Mouse (Mus musculus): ENCODE results near the gene Capzb. TPM values are rescaled to one million over a fixed set of nuclear protein-coding genes. Genes with fewer than 3 reads are reported as not detected.

Capzb gene
- polyA plus RNA-seq, 1 experiment from 2014 or later = 301 TPM

DNA sequence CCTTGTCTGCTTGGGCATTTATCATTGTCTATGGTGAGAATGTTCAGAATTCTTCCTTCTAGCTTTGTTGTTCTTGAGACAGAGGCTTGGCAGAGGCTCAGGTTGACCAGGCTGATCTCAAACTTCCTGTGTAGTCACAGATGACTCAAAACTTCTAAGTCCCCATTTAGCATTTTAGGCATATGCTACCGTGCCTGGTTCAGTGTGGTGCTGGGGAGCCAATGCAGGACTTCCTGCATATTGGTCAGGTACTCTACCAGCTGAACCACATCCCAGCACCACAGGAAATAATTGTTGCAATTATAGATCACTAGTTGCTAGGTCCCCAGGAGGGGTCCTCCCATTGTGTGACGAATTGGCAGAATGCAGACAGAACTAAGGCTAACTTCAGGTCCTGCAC, 10.7 kb downstream of the Capzb start:
- no peak for ATAC-seq (ENCODE audit: insufficient number of reproducible peaks, insufficient read depth, low FRiP score, low read depth)
- H3K9me3 ChIP-seq (ENCODE audit: control insufficient read depth, low read length) = no peaks in the 10 kb centered on the region
- H3K4me2 ChIP-seq (ENCODE audit: low read length) = no peak overlapping the region
- H3K4me1 ChIP-seq (ENCODE audit: control insufficient read depth in 2 of 2, insufficient read depth in 2 of 2, low read length in 2 of 2) = peaks cover 30 to 76% of the 10 kb centered on the region in 2 experiments
- no peaks in the 10 kb centered on the region for H3K27me3 ChIP-seq (ENCODE audit: control insufficient read depth, insufficient read depth, low read length)
- H3K4me3 ChIP-seq (ENCODE audit: control insufficient read depth in 1 of 2, insufficient read depth in 1 of 2, low read depth in 1 of 2, low read length in 2 of 2) = no peak overlapping the region
- no peak overlapping the region for H3K27ac ChIP-seq (replicated peaks in 1 of 2; ENCODE audit: control insufficient read depth in 1 of 2, insufficient read depth in 1 of 2, low read depth in 2 of 2, low read length in 2 of 2)
- 59% methylated on average over 2 of the region's 2 CpGs for WGBS
- H3K36me3 ChIP-seq (ENCODE audit: control insufficient read depth, insufficient read depth, low read length) = peaks cover 28% of the 10 kb centered on the region
- no peak overlapping the region for H3K9ac ChIP-seq (ENCODE audit: low read length)

DNA sequence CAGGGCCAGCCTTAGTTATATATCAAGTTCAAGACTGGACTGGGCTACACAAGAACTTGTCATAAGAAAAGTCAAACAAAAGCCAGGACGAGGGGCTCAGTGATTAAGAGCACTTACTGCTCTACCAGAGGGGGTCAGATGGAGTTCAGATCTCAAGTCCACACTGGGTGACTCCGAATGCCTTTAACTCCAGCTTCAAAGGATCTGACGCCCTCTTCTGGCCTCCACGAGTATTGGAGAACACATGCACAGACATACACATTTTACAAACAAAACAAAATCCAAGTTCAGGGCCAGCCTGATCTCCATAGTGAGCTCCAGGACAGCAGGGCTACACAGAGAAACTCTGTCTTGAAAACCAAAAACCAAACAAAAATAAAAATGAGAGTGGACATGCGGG, 13.1 kb downstream of the Capzb start:
- Histone ChIP-seq H3K9ac (ENCODE audit: low read length) (no peak overlapping the region), H3K9me3 (ENCODE audit: control insufficient read depth, low read length) (no peaks in the 10 kb centered on the region), H3K27ac (replicated peaks in 1 of 2; ENCODE audit: control insufficient read depth in 1 of 2, insufficient read depth in 1 of 2, low read depth in 2 of 2, low read length in 2 of 2) (no peak overlapping the region), H3K27me3 (ENCODE audit: control insufficient read depth, insufficient read depth, low read length) (no peaks in the 10 kb centered on the region), H3K4me2 (ENCODE audit: low read length) (no peak overlapping the region), H3K36me3 (ENCODE audit: control insufficient read depth, insufficient read depth, low read length) (0 out of 2 replicates have a peak, but pooled peaks cover 8% of the 10 kb centered on the region), H3K4me1 (ENCODE audit: control insufficient read depth in 2 of 2, insufficient read depth in 2 of 2, low read length in 2 of 2) (peaks cover 42 to 76% of the 10 kb centered on the region in 2 experiments), H3K4me3 (ENCODE audit: control insufficient read depth in 1 of 2, insufficient read depth in 1 of 2, low read depth in 1 of 2, low read length in 2 of 2) (no peak overlapping the region)
- 42% methylated on average over 5 of the region's 5 CpGs for WGBS
- ATAC-seq (ENCODE audit: insufficient number of reproducible peaks, insufficient read depth, low FRiP score, low read depth) = no peak

DNA sequence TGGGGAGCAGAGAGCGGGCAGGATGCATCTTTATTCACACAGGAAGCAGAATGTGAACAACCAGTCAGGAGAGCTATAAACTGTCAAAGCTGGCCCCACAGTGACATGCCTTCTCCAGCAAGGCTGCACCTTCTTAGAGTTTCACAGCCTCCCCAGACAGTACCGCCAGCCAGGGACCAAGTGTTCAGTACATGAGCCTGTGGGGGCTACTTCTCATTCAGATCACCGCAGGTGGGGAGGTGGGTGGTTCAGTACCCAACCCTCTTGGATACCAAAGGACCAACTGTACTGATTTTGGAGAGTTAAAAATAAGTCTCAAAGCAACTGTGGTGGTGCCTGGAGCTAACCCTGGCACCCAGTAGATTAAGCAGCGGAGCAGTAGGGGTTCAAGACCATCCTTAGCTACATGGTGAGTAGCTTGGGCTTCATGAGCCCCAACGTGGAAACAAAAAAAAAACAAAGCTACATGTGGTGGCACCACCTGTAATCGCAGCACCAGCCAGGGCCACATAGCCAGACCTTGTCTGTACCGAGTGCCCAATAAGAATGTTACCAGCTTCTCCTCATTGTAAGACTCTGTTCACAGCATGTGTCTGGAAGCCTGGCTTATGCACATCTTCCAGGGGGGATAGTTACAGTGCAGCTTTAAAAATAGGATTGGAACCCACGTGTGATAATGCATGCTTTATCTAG, 13.8 kb downstream of the Capzb start:
- Histone ChIP-seq H3K9ac (ENCODE audit: low read length) (no peak overlapping the region), H3K4me1 (ENCODE audit: control insufficient read depth in 2 of 2, insufficient read depth in 2 of 2, low read length in 2 of 2) (peaks cover 42 to 74% of the 10 kb centered on the region in 2 experiments), H3K27me3 (ENCODE audit: control insufficient read depth, insufficient read depth, low read length) (no peaks in the 10 kb centered on the region), H3K4me2 (ENCODE audit: low read length) (no peak overlapping the region), H3K9me3 (ENCODE audit: control insufficient read depth, low read length) (no peaks in the 10 kb centered on the region), H3K36me3 (ENCODE audit: control insufficient read depth, insufficient read depth, low read length) (0 out of 2 replicates have a peak, but pooled peaks cover 8% of the 10 kb centered on the region), H3K27ac (replicated peaks in 1 of 2; ENCODE audit: control insufficient read depth in 1 of 2, insufficient read depth in 1 of 2, low read depth in 2 of 2, low read length in 2 of 2) (no peak overlapping the region), H3K4me3 (ENCODE audit: control insufficient read depth in 1 of 2, insufficient read depth in 1 of 2, low read depth in 1 of 2, low read length in 2 of 2) (no peak overlapping the region)
- WGBS = 74% methylated on average over 8 of the region's 8 CpGs
- ATAC-seq (ENCODE audit: insufficient number of reproducible peaks, insufficient read depth, low FRiP score, low read depth) = no peak

DNA sequence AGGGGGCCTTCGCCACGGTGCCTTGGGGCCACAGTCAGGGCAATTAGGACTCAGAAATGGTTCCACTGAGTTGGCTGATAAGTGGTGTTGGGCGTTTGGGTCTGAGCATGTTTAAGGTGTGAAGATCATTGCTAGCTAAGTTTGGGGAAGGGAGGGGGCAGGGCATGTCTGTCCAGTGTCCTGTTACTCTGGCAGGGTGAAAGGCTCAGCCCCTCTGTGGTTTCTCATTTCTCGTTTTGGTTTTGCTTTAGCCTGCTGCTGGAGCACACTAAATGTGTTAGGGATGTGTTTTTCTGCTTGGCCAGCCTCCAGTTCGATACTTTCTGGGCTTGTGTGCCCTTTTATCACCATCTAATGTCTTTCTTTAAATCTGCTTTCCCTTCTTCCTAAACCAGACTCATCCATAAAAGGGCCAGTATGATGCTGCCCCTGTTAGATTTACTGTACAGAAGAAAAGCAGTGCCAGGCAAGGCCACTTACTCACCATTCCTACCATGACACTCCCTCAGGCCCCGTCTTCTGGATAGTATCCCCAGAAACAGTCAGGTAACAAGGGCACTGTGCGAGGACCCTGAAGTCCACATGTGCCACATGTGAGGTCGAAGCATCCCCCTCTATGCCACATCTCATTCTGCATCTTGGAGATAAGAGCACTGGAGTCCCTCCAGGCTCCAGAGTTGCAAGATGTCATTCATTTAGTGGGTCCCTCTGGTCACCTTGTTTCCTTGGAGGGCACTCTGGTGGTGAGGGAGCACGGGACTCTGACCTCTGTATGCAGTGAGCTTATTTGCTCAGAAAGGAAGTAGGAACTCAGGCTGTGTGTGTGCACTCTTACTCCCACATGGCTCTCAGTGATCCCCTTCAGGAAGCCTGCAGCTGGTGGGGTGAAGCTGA, 15.8 kb downstream of the Capzb start:
- Histone ChIP-seq H3K4me2 (ENCODE audit: low read length) (peak overlapping the region; percentile 1; the same call in 1 of the 2 replicates), H3K36me3 (ENCODE audit: control insufficient read depth, insufficient read depth, low read length) (0 out of 2 replicates have a peak, but pooled peaks cover 8% of the 10 kb centered on the region), H3K4me1 (ENCODE audit: control insufficient read depth in 2 of 2, insufficient read depth in 2 of 2, low read length in 2 of 2) (peaks cover 44 to 77% of the 10 kb centered on the region in 2 experiments), H3K27me3 (ENCODE audit: control insufficient read depth, insufficient read depth, low read length) (no peaks in the 10 kb centered on the region), H3K9me3 (ENCODE audit: control insufficient read depth, low read length) (no peaks in the 10 kb centered on the region), H3K9ac (ENCODE audit: low read length) (peak overlapping the region; percentile 25; the same call in 1 of the 2 replicates), H3K27ac (replicated peaks in 1 of 2; ENCODE audit: control insufficient read depth in 1 of 2, insufficient read depth in 1 of 2, low read depth in 2 of 2, low read length in 2 of 2) (peak overlapping the region; percentile 17 to 43; a peak in 3 of 4 replicates), H3K4me3 (ENCODE audit: control insufficient read depth in 1 of 2, insufficient read depth in 1 of 2, low read depth in 1 of 2, low read length in 2 of 2) (no peak overlapping the region)
- ATAC-seq (ENCODE audit: insufficient number of reproducible peaks, insufficient read depth, low FRiP score, low read depth) = no peak
- WGBS = 44% methylated on average over 9 of the region's 9 CpGs

DNA sequence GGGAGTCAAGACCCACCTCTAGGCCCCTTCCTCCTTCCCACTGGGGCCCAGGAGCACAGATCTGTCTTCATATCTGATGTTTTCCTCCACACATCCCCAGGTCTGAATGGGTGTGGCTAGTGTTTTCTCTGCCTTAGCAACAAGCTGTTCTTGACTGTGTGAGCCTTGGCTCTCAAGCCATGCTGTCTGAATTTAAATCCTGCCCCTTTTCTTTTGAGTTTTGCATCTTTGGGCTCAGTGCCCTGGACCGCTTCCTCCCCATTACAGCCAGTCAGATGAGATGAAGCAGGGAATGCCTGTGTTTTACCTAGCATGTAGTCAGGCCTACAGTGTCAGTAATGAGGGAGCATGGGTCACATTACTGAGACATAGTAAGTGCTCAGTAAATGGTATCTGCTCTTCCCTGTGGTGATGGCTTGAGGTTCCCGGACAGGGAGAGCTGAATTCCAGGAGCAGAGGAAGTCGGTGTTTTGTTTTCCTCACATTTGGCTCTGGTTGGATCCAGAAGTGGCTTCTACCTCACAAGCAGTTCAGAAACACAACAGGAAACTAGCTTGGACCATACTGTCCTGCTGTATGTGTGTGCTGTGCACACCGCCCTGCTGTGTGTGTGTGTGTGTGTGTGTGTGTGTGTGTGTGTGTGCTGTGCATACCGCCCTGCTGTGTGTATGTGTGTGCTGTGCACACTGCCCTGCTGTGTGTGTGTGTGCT, 16.6 kb downstream of the Capzb start:
- no peak for ATAC-seq (ENCODE audit: insufficient number of reproducible peaks, insufficient read depth, low FRiP score, low read depth)
- Histone ChIP-seq H3K36me3 (ENCODE audit: control insufficient read depth, insufficient read depth, low read length) (peaks cover 9% of the 10 kb centered on the region; the same call in 1 of the 2 replicates), H3K27ac (replicated peaks in 1 of 2; ENCODE audit: control insufficient read depth in 1 of 2, insufficient read depth in 1 of 2, low read depth in 2 of 2, low read length in 2 of 2) (peak overlapping the region in 1 of 2 experiments; percentile 43; a peak in 3 of 4 replicates), H3K27me3 (ENCODE audit: control insufficient read depth, insufficient read depth, low read length) (no peaks in the 10 kb centered on the region), H3K9ac (ENCODE audit: low read length) (0 out of 2 replicates have a peak overlapping the region, but pooled peaks have one; percentile 25), H3K4me2 (ENCODE audit: low read length) (no peak overlapping the region), H3K4me1 (ENCODE audit: control insufficient read depth in 2 of 2, insufficient read depth in 2 of 2, low read length in 2 of 2) (peaks cover 46 to 77% of the 10 kb centered on the region in 2 experiments), H3K4me3 (ENCODE audit: control insufficient read depth in 1 of 2, insufficient read depth in 1 of 2, low read depth in 1 of 2, low read length in 2 of 2) (no peak overlapping the region), H3K9me3 (ENCODE audit: control insufficient read depth, low read length) (no peaks in the 10 kb centered on the region)
- 68% methylated on average over 5 of the region's 5 CpGs for WGBS

DNA sequence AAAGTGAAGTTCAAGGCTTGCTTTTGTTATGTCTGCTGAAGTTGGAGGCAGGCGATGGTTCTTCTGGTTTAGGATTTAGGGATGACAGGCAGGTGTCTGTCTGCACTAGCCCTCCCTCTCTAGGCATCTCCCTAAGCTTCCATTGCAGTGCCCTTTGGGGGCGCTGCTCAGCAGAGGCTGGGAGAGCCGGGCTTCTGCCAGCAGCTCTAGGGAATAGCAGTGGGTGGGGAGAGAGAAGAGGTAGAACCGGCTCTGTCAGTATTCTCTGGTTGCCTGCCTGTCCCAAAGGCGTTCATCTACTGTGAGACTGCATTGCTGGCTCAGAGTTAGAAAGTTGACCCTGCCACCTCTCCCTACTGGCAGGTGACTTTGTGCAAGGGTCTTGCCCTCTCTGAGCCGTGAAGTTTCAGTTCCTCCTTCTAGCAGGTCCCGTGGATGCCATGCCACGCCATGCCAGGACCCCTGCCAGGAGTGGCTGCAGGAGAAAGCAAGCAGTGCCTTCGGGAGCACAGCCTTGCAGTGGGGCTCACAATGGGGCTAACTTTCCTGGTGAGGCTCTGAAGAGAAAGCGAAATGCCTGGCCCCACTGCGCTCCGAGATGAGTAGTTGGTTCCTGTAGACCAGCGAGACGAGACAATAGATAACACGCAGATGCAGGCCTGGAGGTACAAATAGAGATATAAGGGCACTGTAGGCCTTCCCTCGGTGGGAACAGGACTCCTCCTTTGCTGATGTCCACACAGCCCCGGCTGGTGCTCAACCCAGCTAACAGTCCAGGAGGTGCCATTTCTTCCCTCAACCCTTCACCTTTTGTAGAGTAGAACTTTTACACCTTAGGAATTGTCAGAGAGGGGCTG, 19.5 kb downstream of the Capzb start:
- 0 out of 2 replicates have a peak overlapping the region, but pooled peaks have one; percentile 0 for H3K9ac ChIP-seq (ENCODE audit: low read length)
- H3K9me3 ChIP-seq (ENCODE audit: control insufficient read depth, low read length) = no peaks in the 10 kb centered on the region
- no peak overlapping the region; a peak in 1 of 4 replicates for H3K27ac ChIP-seq (replicated peaks in 1 of 2; ENCODE audit: control insufficient read depth in 1 of 2, insufficient read depth in 1 of 2, low read depth in 2 of 2, low read length in 2 of 2)
- WGBS = 59% methylated on average over 17 of the region's 17 CpGs
- H3K27me3 ChIP-seq (ENCODE audit: control insufficient read depth, insufficient read depth, low read length) = no peaks in the 10 kb centered on the region
- no peak for ATAC-seq (ENCODE audit: insufficient number of reproducible peaks, insufficient read depth, low FRiP score, low read depth)
- no peak overlapping the region for H3K4me2 ChIP-seq (ENCODE audit: low read length)
- peaks cover 44 to 63% of the 10 kb centered on the region in 2 experiments for H3K4me1 ChIP-seq (ENCODE audit: control insufficient read depth in 2 of 2, insufficient read depth in 2 of 2, low read length in 2 of 2)
- H3K4me3 ChIP-seq (ENCODE audit: control insufficient read depth in 1 of 2, insufficient read depth in 1 of 2, low read depth in 1 of 2, low read length in 2 of 2) = no peak overlapping the region
- H3K36me3 ChIP-seq (ENCODE audit: control insufficient read depth, insufficient read depth, low read length) = peaks cover 22% of the 10 kb centered on the region; the same call in 1 of the 2 replicates

Measured in heart, embryonic 14.5 days (tissue).